Mouse (Mus musculus) ES-E14 (cell line): ENCODE results near the gene Chrm3.

Experiments
- HCFC1 ChIP-seq: IDR thresholded peaks from 2 replicates; pipeline ENCODE4 v1.6.1; 2012; ENCODE audit warnings: low read length, inconsistent platforms, borderline replicate concordance; ENCODE audit not compliant: insufficient read depth
- MAFK ChIP-seq: IDR thresholded peaks from 2 replicates; pipeline ENCODE4 v1.6.1; 2014; ENCODE audit warnings: mild to moderate bottlenecking, low read depth, low read length, inconsistent platforms; ENCODE audit not compliant: insufficient read depth

DNA sequence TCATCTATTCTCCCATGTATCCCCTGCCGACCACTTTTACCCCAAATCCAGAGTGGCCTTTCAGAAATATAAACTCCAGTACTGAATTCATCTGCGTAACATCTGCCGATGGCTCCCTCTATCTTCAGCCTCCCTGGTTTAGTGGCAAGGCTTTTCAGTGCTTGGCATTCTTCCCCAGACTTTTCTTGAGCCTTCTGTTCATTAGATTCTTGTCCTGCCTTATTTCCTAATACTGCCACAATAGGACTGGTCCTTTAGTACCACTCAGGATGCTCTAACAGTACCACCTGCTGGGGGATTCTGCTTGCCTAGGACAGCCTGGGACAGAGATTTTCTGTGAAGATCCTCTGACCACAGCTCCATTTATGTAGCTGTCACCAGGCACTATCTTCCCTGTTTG is 367.1 kb downstream of the Chrm3 start:
- no peak for TF ChIP-seq HCFC1
- TF ChIP-seq MAFK: no peak
